Mouse (Mus musculus) stomach, postnatal 0 days (tissue): Measurements from ENCODE around the gene Trip10. TPM values are rescaled to one million over a fixed set of nuclear protein-coding genes. Genes with fewer than 3 reads are reported as not detected.
A peak's percentile ranks its signal among the peaks of the same experiment; 100 is the strongest.
"Not testable (repeated sequence)": the region's sequence is repeated elsewhere in the genome, so short reads cannot be mapped to it uniquely, and the experiment has no call there.

ENCODE experiments used
- ATAC-seq: fragments of 200-750 bp; cut with Nextera tagmentation; 2 replicates; pipeline ENCODE4 v1.8.0; 2017; ENCODE audit not compliant: low FRiP score, low TSS enrichment
- DNase-seq: peaks from one replicate; pipeline ENCODE4 v3.0.0-alpha.2; 2016; ENCODE audit warnings: low spot score
- H3K27ac ChIP-seq: fragments of 300-500 bp; sonication (generic); replicated peaks from 2 replicates; pipeline ENCODE4 v1.5.1; 2014; ENCODE audit warnings: mild to moderate bottlenecking, control low read depth
- H3K27me3 ChIP-seq: fragments of 300-500 bp; sonication (generic); 2 replicates; pipeline ENCODE4 v1.6.1; 2014; ENCODE audit warnings: low read length; ENCODE audit not compliant: control insufficient read depth, insufficient read depth
- H3K36me3 ChIP-seq: fragments of 300-500 bp; sonication (generic); 2 replicates; pipeline ENCODE4 v1.6.1; 2014; ENCODE audit warnings: low read length, mixed read lengths; ENCODE audit not compliant: control insufficient read depth, insufficient read depth
- H3K4me1 ChIP-seq: fragments of 300-500 bp; sonication (generic); replicated peaks from 2 replicates; pipeline ENCODE4 v1.6.1; 2014; ENCODE audit warnings: antibody characterized with exemption; ENCODE audit not compliant: control insufficient read depth, insufficient read depth
- H3K4me2 ChIP-seq: fragments of 300-500 bp; sonication (generic); replicated peaks from 2 replicates; pipeline ENCODE4 v1.6.1; 2014; ENCODE audit warnings: low read depth, mild to moderate bottlenecking, control low read depth, moderate library complexity
- H3K4me3 ChIP-seq: fragments of 300-500 bp; sonication (generic); 2 replicates; pipeline ENCODE4 v1.5.1; 2014; ENCODE audit warnings: low read depth, low read length, control low read depth
- H3K9ac ChIP-seq: fragments of 300-500 bp; sonication (generic); 2 replicates; pipeline ENCODE4 v1.6.1; 2014; ENCODE audit warnings: mild to moderate bottlenecking, low read length, control low read depth, mixed read lengths
- H3K9me3 ChIP-seq: fragments of 300-500 bp; sonication (generic); 2 replicates; pipeline ENCODE4 v1.6.1; 2016; ENCODE audit warnings: low read length; ENCODE audit not compliant: control insufficient read depth
- CTCF ChIP-seq: IDR thresholded peaks from 2 replicates; pipeline ENCODE4 v1.5.1; 2016; ENCODE audit warnings: antibody characterized with exemption, low read depth, mild to moderate bottlenecking, moderate library complexity
- EP300 ChIP-seq: optimal IDR thresholded peaks from 2 replicates; pipeline ENCODE3; 2016; ENCODE audit warnings: antibody characterized with exemption
- WGBS: fragments of 180-500 bp; shearing (Covaris S2); extraction: QIAGEN DNeasy Blood & Tissue Kit; methylation state at CpG from one replicate; pipeline ENCODE4 v1.1.7; 2014; 5-methylcytosine and 5-hydroxymethylcytosine counted together
- polyA plus RNA-seq: library from polyadenylated mRNA; unstranded; fragments of >200 nt; fragmentation: Nextera tagmentation; extraction: Ambion mirVana; gene quantifications from 2 replicates; pipeline ENCODE4 v1.2.1, GENCODE M21; 2015

The Trip10 gene
- polyA plus RNA-seq, 1 experiment from 2014 or later = 27.5 TPM

DNA sequence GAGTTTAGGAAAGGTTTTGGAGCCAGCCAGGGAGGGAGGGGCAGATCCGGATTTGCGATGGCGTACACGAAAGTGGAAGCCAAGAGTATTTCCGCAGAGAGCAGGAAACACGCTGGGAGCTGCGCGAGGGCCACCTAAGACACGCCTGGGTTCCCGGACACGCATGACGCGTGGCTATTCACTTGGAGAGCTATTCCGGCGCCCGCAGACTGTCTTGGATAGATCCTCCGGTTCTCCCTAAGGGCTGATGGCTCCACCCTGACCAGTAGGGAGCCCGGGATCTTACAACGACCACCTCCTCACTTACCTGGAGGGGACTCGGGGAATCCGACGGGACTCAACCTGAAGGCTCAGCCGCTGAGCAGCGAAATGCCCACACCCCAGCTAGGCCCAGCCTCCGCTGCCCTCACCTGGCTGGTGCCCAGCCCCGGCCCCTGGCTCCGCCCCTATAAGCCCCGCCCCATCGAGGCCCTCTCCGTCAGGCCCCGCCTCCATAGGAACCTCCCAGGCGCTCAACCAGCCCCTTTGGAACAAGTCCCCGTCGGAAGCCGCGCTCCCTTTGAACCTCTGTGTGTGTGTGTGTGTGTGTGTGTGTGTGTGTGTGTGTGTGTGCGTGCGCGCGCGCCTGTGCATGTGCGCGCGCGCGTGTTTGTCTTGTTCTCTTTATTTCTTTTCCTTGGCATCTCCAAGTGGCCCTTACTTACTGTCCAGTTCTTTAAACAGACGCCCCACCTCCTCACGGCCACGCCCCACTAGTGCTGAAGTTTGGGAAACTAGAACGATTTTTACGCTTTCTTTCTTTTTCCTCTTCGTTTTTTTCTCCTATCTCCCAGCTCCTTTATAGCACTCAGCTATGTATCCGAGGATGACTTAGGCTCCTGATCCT is 26.1 kb downstream of the Trip10 start:
- Histone ChIP-seq H3K27ac (peak overlapping the region; percentile 89), H3K4me1 (no peaks in the 10 kb centered on the region; the same call in 1 of the 2 replicates), H3K9ac (peak overlapping the region; percentile 73), H3K4me3 (peak overlapping the region; percentile 65), H3K27me3 (no peaks in the 10 kb centered on the region), H3K4me2 (peak overlapping the region; percentile 80), H3K9me3 (no peaks in the 10 kb centered on the region), H3K36me3 (no peaks in the 10 kb centered on the region)
- ATAC-seq (peak; percentile 93), DNase-seq (peak; percentile 98)
- WGBS = 2% methylated on average over 44 of the region's 53 CpGs
- peak; percentile 3; the same call in 1 of the 2 replicates for TF ChIP-seq CTCF
- TF ChIP-seq EP300 = no peak

DNA sequence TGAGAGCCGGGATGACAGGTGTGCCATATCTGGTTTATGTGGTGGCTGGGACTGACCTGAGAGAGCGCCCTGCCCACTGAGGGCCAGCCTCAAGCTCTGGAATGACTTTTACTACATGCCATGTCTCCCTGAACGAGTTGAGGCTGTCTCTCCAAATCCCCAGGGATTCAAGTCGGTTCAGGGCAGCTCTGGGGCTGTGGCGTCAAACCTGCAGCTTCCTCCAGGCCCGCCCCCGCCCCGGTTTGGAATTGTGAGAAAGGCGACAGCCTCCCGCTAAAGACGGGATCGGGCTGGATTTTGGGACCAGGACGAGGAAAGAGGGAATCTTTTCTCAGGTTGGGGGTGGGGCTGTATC is 26.7 kb downstream of the Trip10 start:
- TF ChIP-seq CTCF = no peak
- Histone ChIP-seq H3K4me1 (no peaks in the 10 kb centered on the region; the same call in 1 of the 2 replicates), H3K4me2 (peak overlapping the region; percentile 80), H3K27ac (peak overlapping the region; percentile 69), H3K9ac (peak overlapping the region; percentile 51), H3K27me3 (no peaks in the 10 kb centered on the region), H3K9me3 (no peaks in the 10 kb centered on the region), H3K36me3 (no peaks in the 10 kb centered on the region), H3K4me3 (peak overlapping the region; percentile 65)
- ATAC-seq (0 out of 2 replicates have a peak, but pooled peaks have one; percentile 12), DNase-seq (peak; percentile 30)
- WGBS = under 1% methylated on average over 13 of the region's 13 CpGs

DNA sequence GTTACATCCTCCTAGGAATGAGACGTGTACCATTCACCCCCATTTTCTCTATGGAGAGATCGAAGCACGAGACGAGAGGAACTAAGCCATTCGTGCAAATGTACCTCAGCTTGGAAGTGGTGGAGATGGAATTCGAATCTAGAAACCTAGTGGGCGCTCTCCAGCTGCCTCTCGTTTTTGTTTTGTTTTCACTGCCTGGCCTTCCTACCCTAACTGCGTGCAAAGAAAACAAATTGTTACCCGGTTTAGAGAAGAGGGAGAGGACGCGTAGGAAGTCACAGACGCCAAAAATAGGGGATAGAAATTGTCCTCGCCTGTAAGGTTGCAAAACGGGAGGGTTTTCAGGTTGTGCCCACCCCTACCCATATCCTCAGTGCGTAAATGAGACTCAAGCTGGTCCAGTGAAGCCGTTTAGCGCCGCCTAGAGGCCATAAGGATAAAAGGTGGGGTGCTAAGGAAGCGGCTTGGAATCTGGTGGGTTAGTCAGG is 27.4 kb downstream of the Trip10 start:
- peak; percentile 72 for DNase-seq
- Histone ChIP-seq H3K9ac (no peak overlapping the region), H3K4me2 (peak overlapping the region; percentile 80), H3K36me3 (no peaks in the 10 kb centered on the region), H3K27me3 (no peaks in the 10 kb centered on the region), H3K9me3 (no peaks in the 10 kb centered on the region), H3K4me1 (no peaks in the 10 kb centered on the region; the same call in 1 of the 2 replicates), H3K4me3 (peak overlapping the region; percentile 65), H3K27ac (0 out of 2 replicates have a peak overlapping the region, but pooled peaks have one; percentile 8)
- WGBS = under 1% methylated on average over 20 of the region's 20 CpGs
- TF ChIP-seq EP300 (no peak), CTCF (peak; percentile 91)
- peak; percentile 44 for ATAC-seq

DNA sequence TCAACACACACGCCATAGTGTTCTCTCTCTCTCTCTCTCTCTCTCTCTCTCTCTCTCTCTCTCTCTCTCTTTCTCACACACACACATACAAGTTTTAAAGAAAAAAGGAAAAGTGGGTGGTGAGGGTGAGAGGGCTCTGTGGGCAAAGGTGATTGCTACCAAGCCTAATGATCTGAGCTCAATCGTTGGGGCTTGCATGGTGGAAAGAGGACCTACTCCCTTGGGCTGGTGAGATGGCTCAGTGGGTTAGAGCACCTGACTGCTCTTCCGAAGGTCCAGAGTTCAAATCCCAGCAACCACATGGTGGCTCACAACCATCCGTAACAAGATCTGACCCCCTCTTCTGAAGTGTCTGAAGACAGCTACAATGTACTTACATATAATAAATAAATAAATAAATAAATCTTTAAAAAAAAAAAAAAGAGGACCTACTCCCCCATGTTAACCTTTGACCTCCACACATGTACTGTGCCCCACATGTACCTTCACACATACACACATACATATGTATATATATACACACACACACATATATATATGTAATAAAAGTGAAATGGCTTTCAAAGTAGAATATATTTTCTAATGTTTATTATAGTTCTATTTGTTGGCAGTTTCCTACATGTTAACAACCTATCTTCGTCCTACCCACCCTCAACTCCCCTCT is 28.5 kb downstream of the Trip10 start:
- H3K4me2 ChIP-seq, H3K9ac ChIP-seq, ATAC-seq, H3K36me3 ChIP-seq, H3K27ac ChIP-seq, H3K4me3 ChIP-seq, H3K4me1 ChIP-seq, H3K27me3 ChIP-seq, DNase-seq, H3K9me3 ChIP-seq: not testable (repeated sequence)
- WGBS = 77% methylated on average over 4 of the region's 5 CpGs

DNA sequence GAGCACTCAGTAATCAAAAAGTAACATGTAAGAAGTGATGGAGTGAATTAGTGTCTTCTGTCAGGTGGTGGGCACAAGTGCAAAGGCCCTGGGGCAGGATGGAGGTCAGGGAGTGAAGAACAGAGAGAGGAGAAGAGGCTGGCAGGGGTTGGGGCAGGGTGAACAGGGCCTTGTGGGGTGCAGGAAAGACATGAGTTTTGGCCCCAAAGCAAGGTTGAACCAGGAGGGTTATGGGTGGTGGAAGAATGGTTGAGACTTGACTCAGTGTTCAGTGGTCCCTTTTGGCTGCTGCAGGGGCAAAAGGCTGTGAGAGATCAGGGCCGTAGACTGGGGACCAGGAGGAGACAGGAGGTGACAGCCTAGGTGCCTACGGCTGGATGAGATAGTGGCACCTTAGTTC is 29.3 kb downstream of the Trip10 start:
- no peak for TF ChIP-seq CTCF
- TF ChIP-seq EP300 = no peak
- Histone ChIP-seq H3K4me2 (no peak overlapping the region), H3K9me3 (no peaks in the 10 kb centered on the region), H3K4me3 (no peak overlapping the region), H3K4me1 (no peaks in the 10 kb centered on the region; the same call in 1 of the 2 replicates), H3K9ac (no peak overlapping the region), H3K27ac (no peak overlapping the region), H3K36me3 (no peaks in the 10 kb centered on the region), H3K27me3 (no peaks in the 10 kb centered on the region)
- ATAC-seq (no peak), DNase-seq (no peak)
- 68% methylated on average over 2 of the region's 2 CpGs for WGBS
